Comparison of ENCODE assay signal across 8 mouse cellular contexts in genomic region chr16:93973123-93973522, GRCm38 (mm10). TPM values are rescaled to one million over a fixed set of nuclear protein-coding genes. Genes with fewer than 3 reads are reported as not detected.
DNase-seq lines count a peak whose midpoint lies in the region; ATAC-seq and TF ChIP-seq lines count a peak whose summit lies in the region.

No protein-coding gene starts in this region.

- TF ChIP-seq CTCF in lung, embryonic 14.5 days (IDR thresholded peaks at IDR 0.05; ENCODE audit: low read depth): no peak

- no peaks in the 10 kb centered on the region for H3K36me3 ChIP-seq in lung, embryonic 14.5 days (ENCODE audit: insufficient read depth)
- no peaks in the 10 kb centered on the region for H3K36me3 ChIP-seq in forebrain, embryonic 13.5 days (ENCODE audit: poor library complexity, severe bottlenecking)
- no peaks in the 10 kb centered on the region for H3K36me3 ChIP-seq in liver, embryonic 11.5 days (ENCODE audit: control insufficient read depth, insufficient read depth, low read length)

- DNase-seq in lung, embryonic 14.5 days: no peak
- DNase-seq in lung, adult 18-20 months: no peak
- peak; percentile 45 for DNase-seq in liver, embryonic 11.5 days (ENCODE audit: low spot score)
- peak; percentile 42 for DNase-seq in retina, postnatal 1 day
- no peak for DNase-seq in left cerebral cortex, adult 8-10 months (ENCODE audit: low spot score in 2 of 2)
- no peak for DNase-seq in urinary bladder, postnatal 25 days (ENCODE audit: low spot score)
- no peak for DNase-seq in gastrocnemius, postnatal 25 days

- no peaks in the 10 kb centered on the region for H3K4me1 ChIP-seq in lung, embryonic 14.5 days (ENCODE audit: insufficient read depth)
- H3K4me1 ChIP-seq in forebrain, embryonic 13.5 days: no peaks in the 10 kb centered on the region
- H3K4me1 ChIP-seq in liver, embryonic 11.5 days (replicated peaks; ENCODE audit: control insufficient read depth, insufficient read depth, low read length): peaks cover 4% of the 10 kb centered on the region; the same call in 1 of the 2 replicates

- 0 out of 2 replicates have a peak overlapping the region, but pooled peaks have one; percentile 24 for H3K27ac ChIP-seq in lung, embryonic 14.5 days (ENCODE audit: low read depth)
- no peak overlapping the region for H3K27ac ChIP-seq in forebrain, embryonic 13.5 days
- no peak overlapping the region for H3K27ac ChIP-seq in liver, embryonic 11.5 days (ENCODE audit: low read depth, low read length)

- H3K9me3 ChIP-seq in lung, embryonic 14.5 days (ENCODE audit: low read depth, low read length): no peaks in the 10 kb centered on the region
- H3K9me3 ChIP-seq in forebrain, embryonic 13.5 days (replicated peaks): no peaks in the 10 kb centered on the region
- no peaks in the 10 kb centered on the region for H3K9me3 ChIP-seq in liver, embryonic 11.5 days (ENCODE audit: control insufficient read depth, low read length)

- H3K27me3 ChIP-seq in lung, embryonic 14.5 days (ENCODE audit: insufficient read depth, low read length): no peaks in the 10 kb centered on the region
- H3K27me3 ChIP-seq in forebrain, embryonic 13.5 days: no peaks in the 10 kb centered on the region
- no peaks in the 10 kb centered on the region for H3K27me3 ChIP-seq in liver, embryonic 11.5 days (replicated peaks; ENCODE audit: control insufficient read depth, insufficient read depth, low read length)

- H3K4me3 ChIP-seq in lung, embryonic 14.5 days (ENCODE audit: low read depth, low read length): peak overlapping the region; percentile 28
- 0 out of 2 replicates have a peak overlapping the region, but pooled peaks have one; percentile 7 for H3K4me3 ChIP-seq in forebrain, embryonic 13.5 days
- H3K4me3 ChIP-seq in liver, embryonic 11.5 days (ENCODE audit: low read depth, low read length): peak overlapping the region; percentile 31

- H3K9ac ChIP-seq in lung, embryonic 14.5 days: peak overlapping the region; percentile 40
- no peak overlapping the region for H3K9ac ChIP-seq in forebrain, embryonic 13.5 days
- H3K9ac ChIP-seq in liver, embryonic 11.5 days (ENCODE audit: low read depth, low read length): no peak overlapping the region

- H3K4me2 ChIP-seq in lung, embryonic 14.5 days: peak overlapping the region; percentile 56
- H3K4me2 ChIP-seq in forebrain, embryonic 13.5 days: peak overlapping the region; percentile 33
- H3K4me2 ChIP-seq in liver, embryonic 11.5 days: peak overlapping the region; percentile 62

- no peak for ATAC-seq in lung, embryonic 14.5 days (ENCODE audit: insufficient read depth)
- ATAC-seq in forebrain, embryonic 13.5 days: no peak
- no peak for ATAC-seq in liver, embryonic 11.5 days (replicated peaks; ENCODE audit: low FRiP score)

- 23% methylated on average over 10 of the region's 10 CpGs for WGBS in lung, embryonic 14.5 days
- WGBS in forebrain, embryonic 13.5 days: 42% methylated on average over 10 of the region's 10 CpGs
- WGBS in liver, embryonic 11.5 days: 19% methylated on average over 10 of the region's 10 CpGs

RNA-seq across cellular contexts. Expression of gene Cldn14, which starts 35.5 kb away (rescaled TPM):
- polyA plus RNA-seq in lung, embryonic 14.5 days (2014; fragmentation: Nextera tagmentation; extraction: Ambion mirVana): not detected in 2 replicates
- polyA plus RNA-seq in forebrain, embryonic 13.5 days (2015; fragmentation: Nextera tagmentation; extraction: Ambion mirVana): 0.39 TPM in 1 of 2 replicates, not detected in the other
- polyA plus RNA-seq in liver, embryonic 11.5 days (2014; fragmentation: Nextera tagmentation; extraction: Ambion mirVana): 0.14 TPM in 1 of 2 replicates, not detected in the other
- 1 to 10 TPM in 2 of 4 experiments, under 1 TPM in 2; 0.59 to 1.5 (median 1.1) TPM for total RNA-seq in left cerebral cortex, adult 8-10 months (2022)
- total RNA-seq in gastrocnemius, postnatal 25 days (2021): not detected

Comparison
In these comparisons a context has a peak if more than half of its experiments do, and no peak if none do; other contexts are left out.
1. DNase-seq: peak in liver, embryonic 11.5 days (single experiment) and retina, postnatal 1 day (single experiment); none in lung, embryonic 14.5 days (single experiment), lung, adult 18-20 months (0 of 2), left cerebral cortex, adult 8-10 months (0 of 2), urinary bladder, postnatal 25 days (single experiment) and gastrocnemius, postnatal 25 days (single experiment).
2. Peak in every context shown above with its lines, with median percentiles within 50 percentile points of each other: H3K4me2 ChIP-seq and H3K4me3 ChIP-seq.